Mouse (Mus musculus) layer of hippocampus, adult 11-12 months (tissue): ENCODE measurements around the gene Gm10477.
"Not testable (repeated sequence)": the region's sequence is repeated elsewhere in the genome, so short reads cannot be mapped to it uniquely, and the experiment has no call there.

ENCODE experiments used
- DNase-seq: peaks from one replicate; pipeline ENCODE4 v3.0.0; 2022; ENCODE audit warnings: low spot score

Gene Gm10477

DNA sequence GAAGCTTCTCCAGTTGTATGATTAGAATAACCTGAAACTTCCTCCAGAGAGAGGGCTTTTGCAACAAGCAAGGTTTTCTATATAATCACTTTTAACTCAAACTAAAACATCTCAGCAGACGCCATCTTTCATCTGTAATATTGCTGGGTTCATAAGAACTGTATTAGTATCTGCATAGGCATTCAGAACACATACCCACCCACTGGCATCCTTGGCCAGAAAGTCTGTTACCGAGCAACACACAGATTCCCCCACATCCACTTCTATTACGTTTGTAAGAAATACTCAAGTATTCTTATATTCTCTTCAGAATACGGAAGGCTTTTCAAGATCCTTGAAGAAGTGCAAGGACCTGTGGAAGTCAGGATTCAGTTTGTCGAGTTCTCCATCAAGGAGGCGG is at the start of gene Gm10477:
Gene Gm10477 (plus strand): TSS at position 301 of the 400 bp plus-strand sequence.
- DNase-seq: not testable (repeated sequence)

DNA sequence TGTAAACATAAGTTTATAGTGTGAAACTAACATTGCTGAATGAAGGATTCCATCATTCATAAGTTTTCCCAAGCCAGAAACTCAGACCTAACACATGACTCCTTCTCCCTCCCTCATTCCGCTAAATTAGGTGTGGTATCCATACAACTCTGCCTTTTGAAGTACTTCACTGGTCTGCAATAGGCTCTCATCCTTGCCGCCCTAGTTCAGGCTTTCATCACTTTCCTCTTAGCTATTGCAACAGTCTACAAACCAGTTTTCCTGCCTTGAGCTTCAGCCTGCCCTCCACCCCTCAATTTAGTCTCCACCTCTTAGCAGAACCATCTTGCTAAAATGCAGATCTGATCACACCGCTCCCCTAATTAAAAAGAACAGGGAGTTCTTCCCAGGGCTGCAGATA is 47.0 kb upstream of the Gm10477 start:
- DNase-seq: no peak

DNA sequence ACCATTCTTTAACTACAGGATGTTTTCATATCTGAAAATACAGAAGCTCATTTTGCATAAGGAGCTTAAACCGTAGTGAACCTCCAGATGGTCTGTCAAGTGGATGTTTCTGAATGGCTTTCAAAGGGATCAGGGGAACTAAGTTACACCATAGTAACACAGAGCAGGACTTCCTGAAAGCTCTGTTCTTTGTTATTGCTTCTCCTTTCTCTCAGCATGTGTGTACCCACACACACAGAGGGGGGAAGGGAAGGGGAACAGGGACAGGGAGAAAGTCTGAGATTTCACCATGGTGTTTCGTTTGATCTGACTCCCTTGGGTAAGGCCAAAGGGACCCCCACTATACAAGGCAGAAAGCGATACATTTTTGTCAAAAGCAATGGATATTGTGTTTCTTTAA is 42.6 kb upstream of the Gm10477 start:
- DNase-seq: peak; percentile 20

DNA sequence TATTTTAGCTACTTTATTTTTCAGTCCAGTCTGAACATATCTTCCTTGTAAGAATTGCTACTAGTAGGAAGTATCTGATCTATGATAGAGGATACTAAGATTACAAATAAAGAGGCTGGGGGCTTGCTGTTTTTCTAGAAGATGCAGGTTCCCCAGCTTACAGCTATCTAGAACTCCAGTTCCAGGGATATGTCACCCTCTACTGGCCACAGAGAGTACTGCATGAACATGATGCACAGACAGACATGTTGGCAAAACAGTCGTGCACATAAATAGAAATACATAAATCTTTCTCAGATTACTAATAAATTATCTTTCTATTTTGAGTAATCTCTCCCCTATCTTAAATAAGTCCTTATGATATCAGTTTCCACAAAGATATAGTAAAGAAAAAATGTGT is 34.8 kb upstream of the Gm10477 start:
- DNase-seq: peak; percentile 77

DNA sequence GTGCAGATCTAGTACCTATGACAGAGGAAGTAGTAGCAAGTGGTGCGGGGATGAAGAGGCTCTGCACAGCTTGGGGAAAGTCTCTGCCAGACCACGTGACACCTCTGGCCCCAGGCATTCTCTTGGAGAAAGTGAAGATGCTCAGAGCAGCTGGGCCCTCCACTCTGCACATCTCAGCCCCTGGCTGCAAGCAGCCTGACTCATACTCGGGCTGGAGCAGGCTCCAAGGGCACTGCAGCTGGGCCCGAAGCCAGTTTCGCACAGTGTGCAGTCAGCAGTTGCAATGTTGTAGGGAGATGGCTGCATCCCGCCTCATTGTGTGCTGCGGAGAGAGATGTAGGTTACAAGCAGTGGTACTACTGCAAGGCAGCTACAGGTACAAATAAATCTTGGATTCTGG is 27.3 kb upstream of the Gm10477 start:
- DNase-seq: no peak

DNA sequence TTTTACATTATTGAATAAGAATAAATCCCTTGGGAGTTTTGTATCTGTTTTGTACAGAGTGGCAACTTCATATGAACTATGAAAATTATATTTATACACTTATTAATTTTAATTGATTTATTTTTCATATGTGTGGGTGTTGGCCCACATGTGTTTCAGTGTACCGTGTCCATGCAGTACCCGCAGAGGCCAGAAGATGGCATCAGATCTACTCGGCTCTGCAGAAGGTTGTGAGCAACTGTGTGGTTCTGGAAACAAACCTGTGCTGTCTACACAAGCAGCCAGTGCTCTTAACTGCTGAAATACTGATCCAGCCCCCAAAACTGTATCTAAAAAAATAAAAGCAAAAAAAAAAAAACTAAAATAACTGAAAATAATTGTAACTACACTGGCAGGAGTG is 6.7 kb downstream of the Gm10477 start:
- peak; percentile 73 for DNase-seq

DNA sequence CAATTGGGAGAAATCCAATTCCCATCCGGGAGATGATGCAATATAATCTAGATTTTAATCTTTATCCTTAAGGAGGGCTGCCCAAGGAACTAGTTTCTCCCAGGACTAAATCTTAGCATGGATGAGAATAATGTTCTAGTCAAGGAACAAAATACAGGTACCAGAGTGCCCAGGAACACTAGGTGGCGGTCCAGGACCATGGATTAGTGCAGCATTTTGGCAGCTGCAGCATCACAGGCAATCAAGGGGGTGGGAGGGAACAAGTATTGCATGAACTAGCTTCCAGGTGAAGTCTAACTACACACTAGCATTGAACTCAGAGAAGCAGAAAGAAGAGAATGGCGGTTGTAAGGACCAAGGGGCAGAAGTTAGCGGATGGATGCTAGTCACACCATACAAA is 12.6 kb downstream of the Gm10477 start:
- DNase-seq: peak; percentile 3

DNA sequence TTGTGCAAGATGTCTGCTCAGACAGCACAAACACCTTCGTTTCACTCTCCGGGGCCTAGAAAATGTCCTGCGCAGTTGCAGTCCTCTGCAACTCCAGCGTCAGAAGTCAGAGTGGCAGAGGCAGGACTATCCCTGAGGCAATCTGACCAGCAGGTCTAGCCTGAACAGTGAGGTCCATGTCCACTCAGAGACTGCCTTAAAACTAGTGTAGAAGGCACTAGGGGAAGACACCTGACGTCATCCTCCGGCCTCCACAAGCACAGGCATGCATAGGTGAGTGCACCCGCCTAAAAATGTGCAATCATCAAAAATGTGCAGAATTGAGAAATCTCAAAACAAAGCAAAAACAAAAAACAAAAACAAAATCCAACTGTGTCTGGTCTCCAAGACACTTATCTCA is 25.0 kb downstream of the Gm10477 start, which contains the start of gene Gm648:
Gene Gm648 (minus strand): TSS at position 101 of the 400 bp plus-strand sequence.
- DNase-seq: no peak

DNA sequence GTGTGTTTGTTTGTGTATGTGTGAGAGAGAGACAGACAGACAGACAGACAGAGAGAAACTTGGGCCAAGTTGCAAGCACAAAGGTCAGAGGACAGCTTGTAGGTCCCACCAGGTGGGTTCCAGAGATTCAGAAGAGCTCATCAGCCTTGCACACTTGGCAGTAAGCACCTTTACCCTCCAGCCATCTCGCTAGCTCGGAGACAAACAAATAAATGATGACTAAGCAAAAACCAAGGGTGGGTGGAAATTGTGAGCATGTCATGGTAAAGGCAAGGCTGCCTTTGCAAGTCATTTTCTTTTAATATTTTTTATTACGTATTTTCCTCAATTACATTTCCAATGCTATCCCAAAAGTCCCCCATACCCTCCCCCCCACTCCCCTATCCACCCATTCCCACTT is 29.0 kb downstream of the Gm10477 start:
- DNase-seq: no peak

DNA sequence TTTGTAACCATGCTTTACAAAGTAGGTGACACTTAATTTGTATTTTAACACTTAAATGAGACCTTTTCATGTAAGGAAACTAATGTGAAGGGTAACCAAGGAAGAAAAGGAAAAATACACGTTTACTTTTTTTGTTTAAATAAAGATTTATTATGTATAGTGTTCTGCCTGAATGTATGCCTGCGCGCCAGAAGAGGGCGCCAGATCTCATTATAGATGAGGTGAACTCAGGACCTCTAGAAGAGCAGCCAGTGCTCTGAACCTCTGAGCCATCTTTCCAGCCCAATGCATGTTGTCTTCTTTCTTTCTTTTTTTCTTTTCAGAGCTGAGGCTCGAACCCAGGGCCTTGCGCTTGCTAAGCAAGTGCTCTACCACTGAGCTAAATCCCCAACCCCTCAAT is 47.9 kb downstream of the Gm10477 start:
- DNase-seq: no peak
